Mouse (Mus musculus) liver, adult 2 months (tissue): ENCODE results near the gene Fat3. TPM values are rescaled to one million over a fixed set of nuclear protein-coding genes. Genes with fewer than 3 reads are reported as not detected.
A peak's percentile ranks its signal among the peaks of the same experiment; 100 is the strongest.

Source experiments
- DNase-seq: peaks from one replicate; pipeline ENCODE4 v3.0.0-alpha.2; 2011; ENCODE audit warnings: low read depth, low spot score; ENCODE audit errors: extremely low read depth
- H3K27ac ChIP-seq: fragments of 200-500 bp; replicated peaks from 2 replicates; pipeline ENCODE4 v1.5.1; 2012; ENCODE audit warnings: low read depth, mild to moderate bottlenecking, control low read depth, inconsistent platforms, low read length; ENCODE audit not compliant: insufficient read depth
- H3K27me3 ChIP-seq: fragments of 200-500 bp; 2 replicates; pipeline ENCODE4 v1.6.1; 2012; ENCODE audit warnings: mild to moderate bottlenecking, moderate library complexity, low read length, inconsistent platforms; ENCODE audit not compliant: control insufficient read depth, insufficient read depth
- H3K36me3 ChIP-seq: fragments of 200-500 bp; 2 replicates; pipeline ENCODE4 v1.6.1; 2012; ENCODE audit warnings: low read length, inconsistent platforms; ENCODE audit not compliant: control insufficient read depth, insufficient read depth
- H3K4me1 ChIP-seq: fragments of 200-500 bp; 2 replicates; pipeline ENCODE4 v1.6.1; 2011; ENCODE audit warnings: low read length; ENCODE audit not compliant: control insufficient read depth, insufficient read depth
- H3K4me3 ChIP-seq: fragments of 200-500 bp; 2 replicates; pipeline ENCODE4 v1.5.1; 2011; ENCODE audit warnings: low read depth, mild to moderate bottlenecking, control low read depth, low read length, moderate library complexity; ENCODE audit not compliant: insufficient read depth
- H3K79me2 ChIP-seq: fragments of 200-500 bp; 2 replicates; pipeline ENCODE4 v1.6.1; 2012; ENCODE audit warnings: inconsistent platforms, mild to moderate bottlenecking, low read length, moderate library complexity; ENCODE audit not compliant: control insufficient read depth, insufficient read depth
- H3K9ac ChIP-seq: fragments of 200-500 bp; 2 replicates; pipeline ENCODE4 v1.6.1; 2012; ENCODE audit warnings: low read depth, mild to moderate bottlenecking, control low read depth, inconsistent platforms, low read length
- CTCF ChIP-seq: fragments of 200-500 bp; IDR thresholded peaks from 2 replicates; pipeline ENCODE4 v1.5.1; 2011; ENCODE audit warnings: low read depth, low read length, control low read depth
- POLR2A ChIP-seq: fragments of 200-500 bp; IDR thresholded peaks from 2 replicates; pipeline ENCODE4 v1.6.1; 2011; ENCODE audit warnings: low read length, control low read depth; ENCODE audit not compliant: insufficient read depth; ENCODE audit errors: extremely low read depth
- WGBS: fragments of 180-500 bp; shearing (Covaris S2); methylation state at CpG from one replicate; pipeline ENCODE4 v1.1.7; 2018; 5-methylcytosine and 5-hydroxymethylcytosine counted together
- polyA plus RNA-seq: library from polyadenylated mRNA; depleted of rRNA; stranded (reverse); fragments of >200 nt; gene quantifications from 2 replicates; pipeline ENCODE4 v1.2.3, GENCODE M21; 2012; rRNA removed
- total RNA-seq: library from RNA; depleted of rRNA; stranded (reverse); fragments of >200 nt; gene quantifications from 2 replicates; pipeline ENCODE4 v1.2.3, GENCODE M21; 2014; rRNA removed

Gene Fat3
- total RNA-seq (0.07 and 0.09 TPM in 2 replicates), polyA plus RNA-seq (not detected in 2 replicates)

DNA sequence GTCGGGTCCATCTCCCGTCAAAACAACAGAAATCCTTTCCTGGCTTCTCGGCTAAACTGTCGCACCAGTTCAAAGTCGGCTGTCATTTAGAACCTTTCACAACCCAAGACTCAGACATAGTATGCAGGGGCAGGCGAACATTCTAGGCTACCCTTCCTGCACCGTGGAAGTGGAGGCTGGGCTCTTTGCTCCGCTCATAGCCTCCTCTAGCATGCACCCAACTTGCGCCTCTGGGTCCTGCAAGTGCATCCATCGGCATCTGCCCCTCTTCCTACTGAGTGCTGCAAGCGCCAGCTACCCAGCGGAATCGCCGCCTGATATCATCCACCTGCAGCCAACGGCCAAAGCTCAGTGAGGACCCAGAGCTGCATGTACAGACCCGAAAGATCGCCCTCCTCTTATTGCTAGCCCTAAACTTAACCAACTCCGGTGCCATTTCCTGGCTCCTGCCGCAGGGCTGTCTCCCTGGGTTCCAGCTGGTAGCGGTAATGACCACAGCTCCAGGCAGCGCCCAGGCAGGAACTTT, at the start of gene Fat3:
TSS of gene Fat3 (minus strand) at position 100 of the 526 bp plus-strand sequence.
- DNase-seq, result no peak
- TF ChIP-seq POLR2A (no peak), CTCF (no peak)
- 3% methylated on average over 21 of the region's 21 CpGs for WGBS

GRCm38 (mm10) chr9:16532884-16533283, 31.8 kb upstream of the Fat3 start:
- DNase-seq, result no peak
- Histone ChIP-seq H3K4me3 (no peak overlapping the region), H3K27ac (no peak overlapping the region), H3K36me3 (no peaks in the 10 kb centered on the region), H3K4me1 (no peaks in the 10 kb centered on the region), H3K79me2 (no peaks in the 10 kb centered on the region), H3K27me3 (no peaks in the 10 kb centered on the region), H3K9ac (no peak overlapping the region)
- WGBS, result 76% methylated on average over 1 of the region's 1 CpGs
- no peak for TF ChIP-seq POLR2A
- TF ChIP-seq CTCF, result no peak

More for the DNA sequence above, at the start of gene Fat3:
- Histone ChIP-seq H3K4me1 (peaks cover 7% of the 10 kb centered on the region), H3K4me3 (no peak within 1 kb of the TSS), H3K9ac (0 out of 2 replicates have a peak within 1 kb of the TSS, but pooled peaks have one; percentile 30), H3K27ac (no peak within 1 kb of the TSS), H3K79me2 (no peaks in the 10 kb centered on the region), H3K27me3 (peaks cover 23% of the 10 kb centered on the region; the same call in 1 of the 2 replicates), H3K36me3 (no peaks in the 10 kb centered on the region)

GRCm38 (mm10) chr9:16517543-16517942, 16.5 kb upstream of the Fat3 start:
- H3K4me1 ChIP-seq, result no peaks in the 10 kb centered on the region
- no peak for TF ChIP-seq POLR2A
- no peak for TF ChIP-seq CTCF
- no peak for DNase-seq
- no peak overlapping the region for H3K27ac ChIP-seq
- H3K4me3 ChIP-seq, result no peak overlapping the region
- 58% methylated on average over 1 of the region's 1 CpGs for WGBS
- H3K27me3 ChIP-seq, result no peaks in the 10 kb centered on the region
- H3K79me2 ChIP-seq, result no peaks in the 10 kb centered on the region
- H3K36me3 ChIP-seq, result no peaks in the 10 kb centered on the region
- no peak overlapping the region for H3K9ac ChIP-seq

- no peaks in the 10 kb centered on the region for H3K27me3 ChIP-seq
- 90% methylated on average over 1 of the region's 1 CpGs for WGBS
- H3K27ac ChIP-seq, result no peak overlapping the region
- no peak overlapping the region for H3K4me3 ChIP-seq
- H3K9ac ChIP-seq, result no peak overlapping the region
- no peaks in the 10 kb centered on the region for H3K79me2 ChIP-seq
- TF ChIP-seq POLR2A (no peak), CTCF (no peak)
- H3K36me3 ChIP-seq, result no peaks in the 10 kb centered on the region
- no peak for DNase-seq
- H3K4me1 ChIP-seq, result no peaks in the 10 kb centered on the region
Measured at GRCm38 (mm10) chr9:16512005-16512404, 10.9 kb upstream of the Fat3 start.

GRCm38 (mm10) chr9:16503776-16504175, 2.7 kb upstream of the Fat3 start:
- H3K9ac ChIP-seq, result no peak overlapping the region
- H3K36me3 ChIP-seq, result no peaks in the 10 kb centered on the region
- no peak overlapping the region for H3K27ac ChIP-seq
- peaks cover 7% of the 10 kb centered on the region for H3K4me1 ChIP-seq
- no peak for DNase-seq
- H3K4me3 ChIP-seq, result no peak overlapping the region
- H3K27me3 ChIP-seq, result peaks cover 20% of the 10 kb centered on the region; the same call in 1 of the 2 replicates
- H3K79me2 ChIP-seq, result no peaks in the 10 kb centered on the region
- no peak for TF ChIP-seq CTCF
- TF ChIP-seq POLR2A, result no peak
- WGBS, result 58% methylated on average over 2 of the region's 2 CpGs

- 18% methylated on average over 13 of the region's 13 CpGs for WGBS
- H3K9ac ChIP-seq, result no peak overlapping the region
- no peaks in the 10 kb centered on the region for H3K79me2 ChIP-seq
- no peak overlapping the region for H3K4me3 ChIP-seq
- no peak for DNase-seq
- TF ChIP-seq POLR2A (no peak), CTCF (no peak)
- H3K4me1 ChIP-seq, result peaks cover 7% of the 10 kb centered on the region
- H3K27me3 ChIP-seq, result peaks cover 23% of the 10 kb centered on the region; the same call in 1 of the 2 replicates
- no peak overlapping the region for H3K27ac ChIP-seq
- H3K36me3 ChIP-seq, result no peaks in the 10 kb centered on the region
Measured at GRCm38 (mm10) chr9:16502673-16503343, 1.7 kb upstream of the Fat3 start.
